Mouse (Mus musculus) activated CD4-positive, CD25-positive, alpha-beta regulatory T cell, adult 9 weeks (primary cell): ENCODE measurements around the gene Aste1. TPM values are rescaled to one million over a fixed set of nuclear protein-coding genes. Genes with fewer than 3 reads are reported as not detected.

Experiments
- polyA plus RNA-seq: library from polyadenylated mRNA; unstranded; fragments of 100-300 nt; shearing (Covaris generic); gene quantifications from one replicate; pipeline ENCODE4 v1.2.1, GENCODE M21; 2017

Aste1 gene
- polyA plus RNA-seq = 30.9 TPM

DNA sequence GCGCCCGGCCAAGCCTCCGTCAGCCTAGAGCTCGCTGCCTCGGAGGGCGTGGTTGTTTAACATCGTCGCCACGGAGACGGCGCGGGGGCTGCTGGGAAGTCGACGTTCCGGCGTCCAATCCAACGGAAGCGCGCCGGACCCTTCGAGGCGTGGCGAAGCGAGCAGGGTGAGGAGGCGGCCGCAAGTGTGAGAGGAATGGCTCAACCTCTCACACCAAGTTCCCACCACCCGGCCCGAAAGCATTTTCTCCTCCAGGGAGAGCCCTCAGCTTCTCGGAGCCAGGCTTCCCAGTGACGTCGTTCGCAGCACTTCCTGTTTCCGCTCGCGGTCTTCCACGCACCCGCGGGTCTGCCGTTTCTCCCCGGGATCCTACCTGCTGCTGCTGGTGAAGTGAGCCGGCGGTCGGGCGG is at the start of gene Aste1, which contains the start of gene Nek11:
Aste1 (plus strand) TSS at position 175 of the 410 bp plus-strand sequence.
Nek11 (minus strand) TSS at position 307 of the 410 bp plus-strand sequence.

Other genes with a start within 250 kb of the Aste1 start
- not detected for gene Nek11, start 132 bp downstream of the Aste1 start, polyA plus RNA-seq
- 29.8 TPM for gene Atp2c1, start 131.9 kb downstream of the Aste1 start, polyA plus RNA-seq
- gene Pik3r4, start 247.6 kb downstream of the Aste1 start, polyA plus RNA-seq = 44.9 TPM